Mouse (Mus musculus) c-Kit-negative CD71-positive TER-119-positive erythroid progenitor cells, embryonic 14.5 days (primary cell): Measurements from ENCODE around the gene Mslnl.

Experiments used
- DNase-seq: peaks from one replicate; pipeline ENCODE4 v3.0.0-alpha.2; 2013; ENCODE audit warnings: low read depth, low spot score

Gene Mslnl

GRCm38 (mm10) chr17:25743831-25744230 is 8.0 kb downstream of the Mslnl start:
- no peak for DNase-seq

- DNase-seq: no peak
These were observed 8.5 kb downstream of the Mslnl start for GRCm38 (mm10) chr17:25744311-25744710.

GRCm38 (mm10) chr17:25748238-25748637 is 12.4 kb downstream of the Mslnl start:
- DNase-seq: no peak

- DNase-seq: no peak
These were observed 13.5 kb downstream of the Mslnl start for GRCm38 (mm10) chr17:25749314-25749713.

DNA sequence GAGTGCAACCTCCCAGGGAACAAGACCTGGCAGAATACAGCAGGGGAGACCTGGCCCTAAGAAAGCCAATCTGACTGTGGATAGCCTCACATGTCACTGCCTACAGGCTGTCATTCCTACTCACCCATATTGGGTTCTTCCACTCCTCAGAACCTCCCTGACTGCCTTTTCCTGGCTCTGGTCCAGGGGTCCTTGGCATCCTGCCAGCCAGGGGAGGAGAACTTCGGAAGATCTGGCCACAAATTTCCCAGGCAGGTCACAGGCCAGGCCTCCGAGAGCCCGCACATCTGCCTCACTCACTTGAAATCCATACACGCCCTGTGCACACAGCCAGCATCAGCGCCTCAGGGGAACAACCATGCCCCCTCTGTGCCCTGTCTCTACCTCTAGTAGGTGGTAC is 15.6 kb downstream of the Mslnl start:
- DNase-seq: no peak

- no peak for DNase-seq
These were observed 18.4 kb downstream of the Mslnl start, which contains the start of gene Msln for GRCm38 (mm10) chr17:25754241-25754640. Gene Msln, minus strand, starts transcription at chr17:25754378.

DNA sequence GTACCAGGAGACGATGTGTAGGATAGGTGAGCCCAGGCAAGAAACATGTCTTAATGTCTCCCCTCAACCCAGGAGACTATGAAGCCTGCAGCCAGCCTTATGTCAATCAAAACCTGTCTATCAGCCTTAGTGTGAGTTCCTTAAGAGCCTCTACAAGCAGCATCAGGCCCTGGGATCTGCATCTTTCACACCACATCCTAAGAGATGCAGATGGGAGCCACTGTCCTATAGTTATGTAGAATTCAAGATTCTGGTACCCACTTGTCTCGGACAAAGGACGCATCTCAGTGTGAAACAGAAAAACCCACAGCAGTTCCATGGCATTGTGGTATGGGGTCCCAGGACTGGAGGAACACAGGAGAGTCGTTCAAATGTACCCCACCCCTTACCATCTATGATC is 19.2 kb downstream of the Mslnl start:
- DNase-seq: no peak

GRCm38 (mm10) chr17:25755627-25756377 is 20.0 kb downstream of the Mslnl start:
- DNase-seq: no peak

DNA sequence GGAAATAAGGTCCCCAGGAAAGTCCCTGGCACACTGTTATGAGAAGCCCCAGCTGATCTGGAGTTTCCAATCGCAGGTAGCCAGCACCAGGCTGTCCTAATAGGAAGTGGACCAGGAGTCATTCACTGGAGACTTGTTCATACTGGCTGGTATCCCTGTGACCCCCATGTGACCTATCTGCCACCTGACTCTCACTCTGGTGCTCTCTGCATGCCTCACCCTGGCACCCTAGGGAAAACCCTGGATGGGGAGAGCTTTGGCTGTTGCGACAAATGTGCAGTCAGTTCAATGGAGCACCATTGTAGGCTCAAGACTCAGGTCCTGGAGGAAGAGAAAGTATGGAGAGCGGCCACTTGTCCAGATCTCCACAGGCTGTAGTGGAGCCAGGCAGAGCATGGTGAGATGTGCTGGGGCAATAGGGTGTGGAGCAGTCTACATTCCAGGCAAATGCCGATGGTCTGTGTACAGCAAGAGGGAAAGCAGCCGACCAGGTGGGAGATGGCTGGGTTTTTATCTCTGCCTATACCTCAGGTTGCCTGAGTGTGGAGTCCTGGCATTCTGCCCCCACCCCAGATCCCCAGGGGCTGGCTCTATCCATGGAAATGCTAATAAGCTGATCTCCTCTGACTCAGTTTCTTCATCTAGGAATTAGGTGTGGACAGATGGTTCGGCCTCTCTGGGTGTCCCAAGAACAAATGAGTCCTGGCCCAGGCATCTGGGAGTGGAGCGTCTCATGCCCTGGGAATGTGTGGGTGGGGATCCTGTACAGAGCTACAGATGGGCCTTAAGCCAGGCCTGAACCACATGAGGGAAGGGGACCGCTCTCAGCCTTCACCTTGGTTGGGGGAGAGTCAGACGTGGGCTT is 20.8 kb downstream of the Mslnl start:
- DNase-seq: no peak

DNA sequence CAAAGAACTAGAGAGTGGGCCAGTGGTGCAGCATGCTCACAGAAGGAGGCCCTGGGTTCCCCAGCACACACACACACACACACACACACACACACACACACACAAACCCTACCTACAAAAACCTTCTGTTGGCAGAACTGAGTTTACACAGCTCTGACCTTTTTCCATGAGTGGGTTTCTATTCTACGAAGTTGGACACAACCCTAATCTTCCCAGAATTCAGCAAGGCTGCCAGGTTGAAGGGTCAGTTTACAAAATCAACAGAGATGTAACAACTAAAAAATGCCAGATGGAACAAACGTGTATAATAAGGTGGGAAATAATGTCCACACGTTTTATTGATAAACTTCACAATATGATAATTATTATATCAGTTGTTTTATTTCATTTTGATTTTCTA is 21.8 kb downstream of the Mslnl start:
- no peak for DNase-seq

DNA sequence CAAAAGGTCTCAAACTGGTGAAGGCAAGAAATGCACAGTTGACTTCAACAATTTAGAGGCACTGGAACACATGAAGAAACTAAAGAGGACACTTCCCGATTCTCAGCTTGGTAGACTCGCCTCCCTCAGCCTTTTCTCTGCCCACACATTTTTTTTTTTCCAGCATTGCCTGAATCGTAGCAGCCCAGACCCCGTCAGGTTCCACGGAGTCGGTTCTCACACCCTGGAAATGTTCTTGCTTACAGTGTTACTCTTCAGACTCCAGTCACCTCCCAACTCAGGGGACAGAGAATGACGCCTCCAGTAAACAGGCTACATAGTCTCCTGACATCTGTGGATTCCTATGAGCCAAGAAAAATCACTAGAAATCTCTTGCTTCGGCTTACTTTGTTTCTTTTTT is 24.3 kb downstream of the Mslnl start:
- DNase-seq: no peak

DNA sequence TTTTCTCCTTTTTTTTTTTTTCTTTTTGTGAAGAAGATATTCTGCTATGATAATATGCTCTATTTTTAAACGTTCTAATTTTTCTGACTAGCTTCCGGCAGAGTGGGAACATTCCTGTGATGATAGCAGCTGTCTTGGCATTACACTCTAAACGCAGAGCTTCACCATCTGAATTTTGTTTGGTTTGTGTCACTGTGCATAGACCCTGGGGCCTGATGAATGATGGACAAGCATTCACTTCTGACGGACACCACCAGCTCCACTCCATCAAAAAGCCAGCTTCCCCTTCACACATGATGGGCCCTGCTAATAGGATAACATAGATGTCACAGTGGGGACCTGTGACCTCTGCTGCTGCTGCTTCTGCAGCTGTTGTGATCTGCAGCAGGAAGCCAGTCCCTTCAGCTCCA is 25.7 kb downstream of the Mslnl start:
- DNase-seq: no peak

- no peak for DNase-seq
These were observed 26.7 kb downstream of the Mslnl start for GRCm38 (mm10) chr17:25762591-25762990.

GRCm38 (mm10) chr17:25765886-25766285 is 30.0 kb downstream of the Mslnl start:
- no peak for DNase-seq

DNA sequence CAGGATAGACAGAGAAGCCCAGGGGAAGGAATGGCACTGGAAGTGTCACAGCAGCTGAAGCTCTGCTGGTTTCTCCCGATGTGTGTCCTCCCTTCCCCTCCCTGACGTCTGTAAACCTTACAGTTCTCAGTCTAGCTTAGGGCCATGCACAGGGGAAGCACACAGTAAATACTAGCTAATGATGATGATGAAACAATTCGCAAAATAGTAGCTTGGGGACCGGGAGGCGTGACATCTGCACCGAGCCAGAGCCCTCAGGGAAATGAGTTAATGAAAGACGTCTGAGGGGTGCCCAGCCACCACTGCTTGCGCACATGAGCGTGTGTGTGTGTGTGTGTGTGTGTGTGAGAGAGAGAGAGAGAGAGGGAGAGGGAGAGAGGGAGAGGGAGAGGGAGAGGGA is 33.5 kb downstream of the Mslnl start:
- DNase-seq: no peak

DNA sequence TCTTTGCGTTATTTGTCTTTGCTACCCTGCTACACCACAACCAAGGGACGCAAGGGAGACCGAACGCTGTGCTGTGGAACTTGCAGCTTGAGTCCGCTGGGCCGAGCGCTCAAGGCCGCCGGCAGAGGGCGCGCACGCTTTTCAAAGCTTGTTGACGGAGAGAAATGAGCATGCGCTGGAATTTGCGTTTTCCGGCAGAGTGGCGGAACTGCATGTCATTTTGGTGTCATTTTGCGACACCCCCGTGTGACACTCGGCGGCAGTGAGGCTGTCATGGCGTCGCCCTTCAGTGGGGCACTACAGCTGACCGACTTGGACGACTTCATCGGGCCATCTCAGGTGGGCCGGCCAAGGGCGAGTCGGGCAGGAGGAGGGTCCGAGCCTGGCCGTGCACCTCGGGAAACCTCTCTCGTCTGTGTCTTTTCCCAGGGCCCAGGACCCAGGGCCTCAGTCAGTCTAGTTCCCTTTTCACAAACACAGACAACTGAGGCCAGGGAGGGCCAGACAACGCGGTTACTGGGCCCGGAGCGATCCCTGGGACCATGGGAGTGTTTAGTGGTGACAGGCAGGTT is 37.8 kb downstream of the Mslnl start, which contains the start of gene Narfl:
Narfl (plus strand) TSS at position 228 of the 572 bp plus-strand sequence.
- DNase-seq: peak; percentile 97

GRCm38 (mm10) chr17:25775318-25776062 is 39.6 kb downstream of the Mslnl start:
- no peak for DNase-seq

DNA sequence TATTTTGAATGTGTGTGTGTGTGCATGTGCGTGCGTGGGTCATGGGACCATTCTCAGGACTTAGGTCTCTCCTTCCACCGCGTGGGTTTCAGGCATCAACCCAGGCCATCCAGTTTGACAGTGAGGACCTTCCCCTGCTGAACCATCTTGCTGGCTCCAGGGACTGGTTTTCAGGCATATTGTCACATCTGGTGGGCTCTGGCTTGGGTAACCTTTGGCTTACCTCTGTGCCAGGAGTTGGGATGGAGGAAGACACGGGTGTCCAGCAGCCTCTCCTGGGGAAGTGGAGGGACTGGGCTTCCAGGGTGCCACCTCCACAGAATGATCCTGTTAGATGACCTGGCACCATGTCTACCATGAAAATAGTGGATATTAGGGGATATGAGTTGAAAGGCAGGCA is 42.1 kb downstream of the Mslnl start:
- DNase-seq: no peak

GRCm38 (mm10) chr17:25781339-25781738 is 45.5 kb downstream of the Mslnl start:
- no peak for DNase-seq

DNA sequence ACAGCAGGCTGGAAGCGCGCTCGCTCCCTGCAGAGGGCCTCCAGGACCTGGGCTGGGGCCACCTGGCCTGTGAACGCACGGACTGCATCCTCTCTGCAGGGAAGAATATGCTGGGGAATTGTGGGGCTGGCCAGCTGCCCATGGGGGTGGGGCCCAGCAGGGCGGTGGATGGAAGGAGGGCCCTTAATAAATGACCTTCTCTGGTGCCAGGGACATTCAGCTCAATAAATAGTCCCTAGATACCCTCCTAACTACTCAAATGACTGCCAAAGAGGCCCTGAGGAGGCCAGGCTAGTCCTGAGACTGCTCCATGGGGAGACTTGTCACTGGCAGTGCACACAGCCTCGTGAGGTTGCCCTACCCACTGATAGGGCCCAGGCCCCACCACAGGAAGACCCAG is 47.2 kb downstream of the Mslnl start:
- no peak for DNase-seq

DNA sequence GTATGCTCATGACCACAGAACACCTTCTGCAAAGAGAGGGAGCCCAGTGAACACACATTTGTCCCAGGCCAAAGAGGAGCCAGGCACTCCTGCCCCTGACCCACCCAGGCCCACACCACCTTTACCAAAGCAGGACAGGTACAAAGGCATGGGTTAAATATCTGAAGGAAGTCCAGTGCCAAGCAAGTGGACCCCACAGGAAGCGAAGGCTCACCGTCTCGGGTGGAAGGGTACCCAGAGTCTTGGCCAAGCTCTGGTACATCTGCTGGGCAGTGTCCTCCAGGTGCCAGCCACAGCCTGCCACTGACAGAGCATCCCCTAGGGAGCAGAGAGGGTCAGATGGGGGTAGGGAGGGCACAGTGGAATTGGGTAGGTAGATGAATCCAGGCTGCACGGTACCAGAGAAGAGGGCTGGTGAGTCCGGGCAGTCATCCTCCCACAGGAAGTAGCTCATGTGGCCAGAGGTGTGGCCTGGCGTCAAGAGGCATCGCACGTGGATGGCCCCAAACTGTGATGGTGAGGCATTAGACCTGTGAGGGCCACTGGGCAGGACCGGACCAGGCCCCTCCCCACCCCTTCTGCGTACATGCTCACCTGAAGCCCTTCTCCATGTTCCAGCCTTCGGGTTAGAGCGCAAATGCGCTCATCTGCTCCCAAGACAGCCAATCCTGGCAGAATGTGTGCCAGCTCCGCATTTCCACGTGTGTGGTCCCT is 48.2 kb downstream of the Mslnl start:
- DNase-seq: no peak
